Mouse (Mus musculus): ENCODE results near the gene Galm. TPM values are rescaled to one million over a fixed set of nuclear protein-coding genes. Genes with fewer than 3 reads are reported as not detected.

The Galm gene
- total and polyA plus RNA-seq, 3 experiments = 0.15 TPM; not detected in 2

DNA sequence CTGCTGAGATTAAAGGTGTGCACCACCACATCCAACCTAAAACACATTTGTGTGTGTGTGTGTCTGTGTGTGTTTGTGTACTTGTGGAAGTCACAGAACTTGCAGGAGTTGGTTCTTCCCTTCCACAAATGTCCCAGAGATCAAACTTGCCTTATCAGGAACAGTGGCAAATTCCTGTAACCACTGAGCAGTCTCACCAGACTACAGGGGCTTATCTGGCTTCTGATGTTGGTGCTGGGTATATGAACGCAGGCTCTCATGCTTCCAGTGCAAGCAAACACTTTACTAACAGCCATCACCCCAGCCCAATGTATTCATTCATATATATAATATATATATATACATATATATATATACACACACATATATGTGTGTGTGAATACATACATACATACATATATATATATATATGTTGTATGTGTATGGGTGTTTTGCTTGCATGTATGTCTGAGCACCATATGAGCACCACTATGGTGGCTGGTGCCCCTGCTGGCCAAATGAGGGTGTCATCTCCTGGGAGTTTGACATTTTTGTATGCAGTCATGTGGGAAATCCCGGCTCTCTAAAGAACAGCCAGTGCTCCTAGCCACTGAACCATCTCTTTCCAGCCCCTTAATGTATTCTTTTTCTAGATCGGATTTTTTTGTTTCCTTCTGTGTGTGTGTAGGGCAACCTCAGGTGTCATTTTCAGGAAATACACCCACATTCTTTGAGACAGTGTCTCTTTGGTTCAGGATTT, 94.8 kb downstream of the Galm start:
- Histone ChIP-seq H3K9me3 (replicated peaks; ENCODE audit: insufficient read depth, low read length) (no peaks in the 10 kb centered on the region), H3K4me1 (ENCODE audit: control insufficient read depth in 1 of 2, insufficient read depth in 2 of 2, low read length in 2 of 2) (peaks cover 9 to 20% of the 10 kb centered on the region in 2 experiments), H3K79me2 (ENCODE audit: control insufficient read depth, insufficient read depth, low read length, poor library complexity) (no peaks in the 10 kb centered on the region), H3K9ac (ENCODE audit: control insufficient read depth, low read depth, low read length, poor library complexity, severe bottlenecking) (no peak overlapping the region), H3K36me3 (ENCODE audit: control insufficient read depth in 1 of 2, insufficient read depth in 2 of 2, low read length in 2 of 2) (peaks cover 0 to 24% of the 10 kb centered on the region in 2 experiments; a peak in 2 of 4 replicates), H3K4me3 (ENCODE audit: control insufficient read depth in 1 of 2, insufficient read depth in 1 of 2, low read depth in 2 of 2, low read length in 2 of 2) (no peak overlapping the region), H3K27me3 (ENCODE audit: control insufficient read depth in 1 of 2, insufficient read depth in 2 of 2, low read length in 2 of 2) (no peaks in the 10 kb centered on the region), H3K27ac (ENCODE audit: control insufficient read depth, low read depth, low read length) (peak overlapping the region; percentile 46)
- TF ChIP-seq GATA1 (IDR thresholded peaks at IDR 0.05; ENCODE audit: low read depth, low read length) (peak; percentile 52), RAD21 (IDR thresholded peaks at IDR 0.05; ENCODE audit: low read depth, low read length) (peak; percentile 14), UBTF (IDR thresholded peaks at IDR 0.05; ENCODE audit: borderline replicate concordance, insufficient read depth, low read depth, low read length) (no peak), CTCF (IDR thresholded peaks at IDR 0.05 in 2 of 3, conservative IDR thresholded peaks at IDR 0.05 in 1 of 3; ENCODE audit: control insufficient read depth in 1 of 3, insufficient read depth in 1 of 3, low read depth in 2 of 3, low read length in 3 of 3, poor library complexity in 1 of 3, severe bottlenecking in 1 of 3) (peak; percentile 44 to 53 (median 45))
- peak; percentile 74 for DNase-seq (ENCODE audit: low read depth, low spot score)

DNA sequence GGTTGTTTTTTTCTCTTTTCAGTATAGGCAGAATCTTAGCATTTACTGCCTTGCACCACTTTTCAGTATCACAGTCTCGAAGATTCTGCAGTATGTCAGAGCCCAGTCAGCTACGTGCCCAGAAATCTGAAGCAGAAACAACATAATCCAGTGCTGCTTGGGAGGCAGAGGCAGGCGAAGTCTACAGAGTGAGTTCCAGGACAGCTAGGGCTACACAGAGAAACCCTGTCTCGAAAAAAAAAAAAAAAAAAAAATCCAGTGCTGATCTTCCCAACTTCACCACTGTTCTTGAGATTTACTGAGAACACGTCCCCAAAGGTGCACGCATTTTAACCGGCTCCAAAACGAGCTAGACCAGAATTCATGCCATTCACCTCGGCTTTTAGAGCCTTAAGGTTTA, 96.6 kb downstream of the Galm start:
- DNase-seq (ENCODE audit: low read depth, low spot score) = no peak

More for the DNA sequence above, 96.6 kb downstream of the Galm start:
- Histone ChIP-seq H3K4me3 (ENCODE audit: control insufficient read depth in 1 of 2, insufficient read depth in 1 of 2, low read depth in 2 of 2, low read length in 2 of 2) (peak overlapping the region; percentile 73 to 80), H3K36me3 (ENCODE audit: control insufficient read depth in 1 of 2, insufficient read depth in 2 of 2, low read length in 2 of 2) (peaks cover 0 to 24% of the 10 kb centered on the region in 2 experiments; a peak in 2 of 4 replicates), H3K9ac (ENCODE audit: control insufficient read depth, low read depth, low read length, poor library complexity, severe bottlenecking) (peak overlapping the region; percentile 71), H3K4me1 (ENCODE audit: control insufficient read depth in 1 of 2, insufficient read depth in 2 of 2, low read length in 2 of 2) (peaks cover 9 to 20% of the 10 kb centered on the region in 2 experiments), H3K27ac (ENCODE audit: control insufficient read depth, low read depth, low read length) (peak overlapping the region; percentile 97), H3K9me3 (replicated peaks; ENCODE audit: insufficient read depth, low read length) (no peaks in the 10 kb centered on the region), H3K27me3 (ENCODE audit: control insufficient read depth in 1 of 2, insufficient read depth in 2 of 2, low read length in 2 of 2) (no peaks in the 10 kb centered on the region), H3K79me2 (ENCODE audit: control insufficient read depth, insufficient read depth, low read length, poor library complexity) (no peaks in the 10 kb centered on the region)
- TF ChIP-seq CHD2 (IDR thresholded peaks at IDR 0.05; ENCODE audit: low read length) = no peak
- no peak for TF ChIP-seq MYC (IDR thresholded peaks at IDR 0.05; ENCODE audit: low read depth, low read length)
- TF ChIP-seq SMC3 (IDR thresholded peaks at IDR 0.05; ENCODE audit: low read depth, low read length) = no peak
- TF ChIP-seq ZKSCAN1 (IDR thresholded peaks at IDR 0.05; ENCODE audit: low read depth, low read length) = no peak
- no peak for TF ChIP-seq GATA1 (IDR thresholded peaks at IDR 0.05; ENCODE audit: low read depth, low read length)
- TF ChIP-seq NELFE (IDR thresholded peaks at IDR 0.05; ENCODE audit: low read depth, low read length) = no peak
- TF ChIP-seq RCOR1 (IDR thresholded peaks at IDR 0.05; ENCODE audit: low read depth, low read length) = no peak
- no peak for TF ChIP-seq POLR2A (IDR thresholded peaks at IDR 0.05; ENCODE audit: control insufficient read depth in 1 of 2, insufficient read depth in 1 of 2, low read depth in 1 of 2, low read length in 2 of 2, poor library complexity in 1 of 2)
- no peak for TF ChIP-seq USF2 (IDR thresholded peaks at IDR 0.05; ENCODE audit: borderline replicate concordance in 1 of 2, insufficient read depth in 1 of 2, low read depth in 1 of 2, low read length in 2 of 2)
- no peak for TF ChIP-seq ZC3H11A (IDR thresholded peaks at IDR 0.05; ENCODE audit: low read depth, low read length)
- TF ChIP-seq E2F4 (IDR thresholded peaks at IDR 0.05; ENCODE audit: borderline replicate concordance, low read depth, low read length) = no peak
- TF ChIP-seq POLR2AphosphoS5 (IDR thresholded peaks at IDR 0.05; ENCODE audit: borderline replicate concordance, low read depth, low read length) = no peak
- TF ChIP-seq JUND (IDR thresholded peaks at IDR 0.05; ENCODE audit: low read depth, low read length) = no peak
- TF ChIP-seq NRF1 (IDR thresholded peaks at IDR 0.05; ENCODE audit: insufficient read depth, low read depth, low read length, poor library complexity, severe bottlenecking) = no peak
- TF ChIP-seq UBTF (IDR thresholded peaks at IDR 0.05; ENCODE audit: borderline replicate concordance, insufficient read depth, low read depth, low read length) = no peak
- no peak; the same call in 1 of the 2 replicates for TF ChIP-seq ZNF384 (IDR thresholded peaks at IDR 0.05; ENCODE audit: low read depth, low read length)
- TF ChIP-seq SIN3A (IDR thresholded peaks at IDR 0.05; ENCODE audit: low read length) = no peak

Data from MEL (cell line).